Mouse (Mus musculus): ENCODE data around the gene Setd3.

The Setd3 gene

DNA sequence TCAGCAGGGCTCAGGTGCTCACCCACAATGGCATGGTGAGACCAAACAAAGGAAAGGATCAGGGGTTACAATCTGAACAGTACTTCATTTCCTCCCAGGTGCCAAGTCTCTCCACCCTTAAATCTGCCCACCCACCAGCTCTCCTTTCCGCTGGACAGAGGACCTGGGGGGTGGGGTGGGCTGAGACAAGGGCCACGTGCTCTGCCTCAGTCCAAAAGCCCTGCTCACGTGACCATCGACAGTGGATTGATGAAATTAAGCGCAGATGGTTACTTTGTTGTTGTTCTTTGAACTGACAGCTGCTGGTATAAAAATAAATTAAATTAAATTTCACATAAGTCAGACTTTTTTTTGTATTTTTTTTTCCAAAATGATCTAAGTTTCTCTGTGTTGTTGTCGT, 109.6 kb downstream of the Setd3 start:
- DNase-seq, result no peak

DNA sequence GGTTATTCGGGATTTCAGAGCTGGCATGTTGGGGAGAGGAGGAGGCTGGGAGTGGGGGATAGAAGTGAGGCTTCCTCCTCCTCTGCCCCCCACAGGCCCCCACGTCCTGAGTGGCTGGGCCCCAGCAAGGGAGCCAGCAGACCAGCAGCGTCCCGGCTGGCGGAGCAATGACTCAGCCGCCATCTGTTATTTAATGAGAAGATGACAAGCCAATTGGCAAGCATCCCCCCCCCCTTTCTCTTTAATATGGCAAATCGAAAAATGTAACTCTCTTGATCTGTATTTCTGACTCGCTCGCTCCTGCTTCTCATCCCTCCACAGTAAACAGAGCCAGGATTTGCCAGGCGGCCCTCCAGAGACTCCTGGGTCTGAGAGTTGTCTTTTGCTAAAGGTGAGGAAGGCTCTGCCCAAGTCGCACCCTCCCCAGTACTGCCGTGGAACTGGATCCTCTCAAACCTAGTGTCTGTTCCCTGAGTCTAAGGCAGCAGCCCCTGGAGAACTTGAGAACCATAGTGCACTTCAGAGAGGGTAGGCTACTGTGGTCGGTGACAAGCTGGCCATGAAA, 111.2 kb downstream of the Setd3 start:
- DNase-seq, result no peak

- no peak for DNase-seq
Measured at GRCm38 (mm10) chr12:108067231-108067630, 111.9 kb downstream of the Setd3 start.

- DNase-seq, result no peak
Measured at GRCm38 (mm10) chr12:108064396-108064998, 114.6 kb downstream of the Setd3 start.

DNA sequence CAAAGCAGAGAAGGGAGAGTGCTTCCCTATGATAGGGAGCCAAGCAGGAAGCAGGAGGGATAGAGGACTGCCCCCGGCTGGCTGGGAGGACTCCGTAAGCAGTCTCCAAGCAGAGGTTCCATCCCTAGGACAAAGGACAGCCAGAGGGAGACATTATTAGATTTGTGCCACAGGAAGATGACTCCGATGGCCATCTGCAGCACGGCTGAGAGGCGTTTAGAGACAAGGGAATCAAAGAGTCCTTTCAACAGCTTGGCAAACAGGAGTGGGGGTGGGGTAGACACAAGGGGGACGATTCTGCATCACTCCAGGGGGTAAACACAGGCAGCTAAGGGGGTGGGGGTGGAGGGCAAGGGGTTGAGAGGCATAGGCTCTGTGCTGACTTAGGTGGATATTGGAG, 115.1 kb downstream of the Setd3 start:
- no peak for DNase-seq

DNA sequence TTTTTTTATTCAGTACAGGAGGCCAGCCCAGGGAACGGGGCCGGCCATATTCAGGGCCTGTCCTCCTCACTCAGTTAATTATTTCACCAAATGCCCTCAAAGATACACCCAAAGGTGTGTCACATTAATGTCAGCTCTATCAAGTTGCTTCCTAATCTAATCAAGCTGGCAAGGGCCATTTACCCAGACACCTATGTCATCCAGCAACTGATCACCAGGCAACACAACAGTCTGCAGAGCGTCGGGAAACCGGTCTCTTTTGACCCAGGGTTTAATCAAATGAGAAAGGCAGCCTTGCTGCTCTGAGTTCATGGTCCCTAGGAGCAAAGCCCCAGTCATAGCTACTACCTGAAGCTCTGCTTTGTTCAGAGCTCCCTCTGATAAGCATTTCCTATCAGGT, 117.0 kb downstream of the Setd3 start:
- DNase-seq, result no peak

GRCm38 (mm10) chr12:108061661-108062060, 117.5 kb downstream of the Setd3 start:
- DNase-seq, result no peak

Measured in kidney, adult 9 months (tissue).